Mouse (Mus musculus) cerebellum, adult 9-11 months (tissue): ENCODE results near the gene Skida1.

Experiments used
- DNase-seq: peaks from one replicate; pipeline ENCODE4 v3.0.0; 2022

Skida1 gene

DNA sequence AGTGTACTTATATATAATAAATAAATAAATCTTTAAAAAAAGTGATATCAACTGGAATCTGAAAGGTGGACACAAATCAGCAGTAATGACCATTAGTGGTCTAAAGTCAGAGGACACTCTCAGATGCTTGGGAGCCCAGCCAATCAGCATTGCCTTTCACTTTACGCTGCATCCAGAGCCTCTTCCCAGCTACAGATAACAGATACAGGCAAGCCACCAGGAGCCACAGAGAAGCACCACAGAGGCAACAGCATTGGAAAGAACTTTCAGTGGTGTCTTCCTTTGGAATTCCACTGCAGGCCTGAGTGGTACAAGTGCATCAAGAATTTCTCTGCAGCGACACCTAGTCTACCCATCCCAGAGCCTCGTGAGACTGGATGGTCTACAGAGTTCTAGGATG lies 36.0 kb downstream of the Skida1 start:
- no peak for DNase-seq

DNA sequence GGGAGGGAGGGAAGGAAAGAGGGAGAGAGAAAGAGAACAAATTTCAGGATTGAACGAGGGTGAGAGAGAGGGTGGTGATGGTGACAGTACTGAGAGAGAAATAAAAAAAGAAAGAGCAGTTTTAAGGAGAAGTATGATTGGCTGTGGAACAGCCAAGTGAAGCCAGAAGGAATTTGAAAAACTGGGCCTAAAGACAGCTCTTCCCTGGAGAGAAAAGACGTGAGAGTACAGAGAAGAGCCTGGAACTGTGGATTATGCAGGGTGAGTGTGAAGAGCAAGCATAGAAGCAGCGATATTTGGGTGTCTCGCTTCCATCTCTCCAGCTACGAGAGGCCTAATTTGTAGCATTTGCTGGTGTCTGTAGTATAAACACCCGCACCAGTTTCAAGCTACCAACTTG lies 37.6 kb downstream of the Skida1 start:
- DNase-seq: no peak

GRCm38 (mm10) chr2:18005137-18005536 lies 43.7 kb downstream of the Skida1 start:
- no peak for DNase-seq

- no peak for DNase-seq
Measured at GRCm38 (mm10) chr2:18004286-18004685, 44.6 kb downstream of the Skida1 start.

DNA sequence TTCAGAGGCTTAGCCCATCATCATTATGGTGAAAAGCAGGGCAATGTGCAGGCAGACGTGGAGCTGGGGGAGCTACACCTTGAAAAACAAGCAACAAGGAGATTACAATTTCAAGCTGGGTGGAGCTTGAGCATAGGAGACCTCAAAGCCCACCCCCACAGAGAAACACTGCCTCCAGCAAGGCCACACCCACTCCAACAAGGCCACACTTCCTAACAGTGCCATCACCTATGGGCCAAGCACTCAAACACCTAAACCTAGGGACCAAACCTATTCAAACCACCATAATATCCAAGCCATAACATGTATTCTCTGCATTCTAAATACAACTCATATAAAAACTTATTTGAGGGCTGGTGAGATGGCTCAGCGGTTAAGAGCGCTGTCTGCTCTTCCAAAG lies 46.5 kb downstream of the Skida1 start:
- DNase-seq: no peak

- no peak for DNase-seq
Measured at GRCm38 (mm10) chr2:17996858-17997257, 52.0 kb downstream of the Skida1 start, which contains the start of gene H2al2a. Gene H2al2a, minus strand, starts transcription at chr2:17996958.
